Mouse (Mus musculus): Measurements from ENCODE around the gene Hoxa3. TPM values are rescaled to one million over a fixed set of nuclear protein-coding genes. Genes with fewer than 3 reads are reported as not detected.

The Hoxa3 gene
- polyA plus RNA-seq, 1 experiment from 2014 or later = 21.1 TPM

- H3K27ac ChIP-seq = peak overlapping the region; percentile 96
- H3K4me2 ChIP-seq (replicated peaks) = peak overlapping the region; percentile 99
- H3K9me3 ChIP-seq = no peaks in the 10 kb centered on the region
- H3K4me3 ChIP-seq = no peak overlapping the region
- H3K4me1 ChIP-seq = peaks cover 84% of the 10 kb centered on the region
- H3K27me3 ChIP-seq (replicated peaks) = no peaks in the 10 kb centered on the region
- WGBS = 3% methylated on average over 4 of the region's 4 CpGs
- H3K9ac ChIP-seq = peak overlapping the region; percentile 99
- ATAC-seq (ENCODE audit: low FRiP score, low read depth) = no peak
- H3K36me3 ChIP-seq = peaks cover 21% of the 10 kb centered on the region
These were observed 41.8 kb downstream of the Hoxa3 start for GRCm38 (mm10) chr6:52171331-52171730.

- H3K27me3 ChIP-seq (replicated peaks) = no peaks in the 10 kb centered on the region
- H3K4me2 ChIP-seq (replicated peaks) = peak overlapping the region; percentile 99
- peaks cover 82% of the 10 kb centered on the region for H3K4me1 ChIP-seq
- peak overlapping the region; percentile 31 for H3K4me3 ChIP-seq
- H3K9ac ChIP-seq = peak overlapping the region; percentile 99
- H3K9me3 ChIP-seq = no peaks in the 10 kb centered on the region
- peak overlapping the region; percentile 96 for H3K27ac ChIP-seq
- WGBS = 11% methylated on average over 5 of the region's 5 CpGs
- H3K36me3 ChIP-seq = peaks cover 21% of the 10 kb centered on the region
- ATAC-seq (ENCODE audit: low FRiP score, low read depth) = no peak
These were observed 42.3 kb downstream of the Hoxa3 start for GRCm38 (mm10) chr6:52170898-52171223.

GRCm38 (mm10) chr6:52170166-52170897, 42.8 kb downstream of the Hoxa3 start:
- Histone ChIP-seq H3K27me3 (replicated peaks) (no peaks in the 10 kb centered on the region), H3K4me3 (peak overlapping the region; percentile 31), H3K4me2 (replicated peaks) (peak overlapping the region; percentile 99), H3K27ac (peak overlapping the region; percentile 96), H3K4me1 (peaks cover 83% of the 10 kb centered on the region), H3K9ac (peak overlapping the region; percentile 99), H3K9me3 (no peaks in the 10 kb centered on the region), H3K36me3 (peaks cover 21% of the 10 kb centered on the region)
- ATAC-seq (ENCODE audit: low FRiP score, low read depth) = no peak
- 2% methylated on average over 40 of the region's 40 CpGs for WGBS

- H3K9ac ChIP-seq = peak overlapping the region; percentile 99
- peak overlapping the region; percentile 31 for H3K4me3 ChIP-seq
- peak overlapping the region; percentile 99 for H3K4me2 ChIP-seq (replicated peaks)
- H3K36me3 ChIP-seq = peaks cover 21% of the 10 kb centered on the region
- H3K9me3 ChIP-seq = no peaks in the 10 kb centered on the region
- peaks cover 82% of the 10 kb centered on the region for H3K4me1 ChIP-seq
- no peak for ATAC-seq (ENCODE audit: low FRiP score, low read depth)
- 8% methylated on average over 16 of the region's 16 CpGs for WGBS
- peak overlapping the region; percentile 96 for H3K27ac ChIP-seq
- no peaks in the 10 kb centered on the region for H3K27me3 ChIP-seq (replicated peaks)
These were observed 43.5 kb downstream of the Hoxa3 start for GRCm38 (mm10) chr6:52169499-52170165.

GRCm38 (mm10) chr6:52168191-52169055, 44.7 kb downstream of the Hoxa3 start:
- H3K4me1 ChIP-seq = peaks cover 85% of the 10 kb centered on the region
- peak overlapping the region; percentile 99 for H3K9ac ChIP-seq
- peak overlapping the region; percentile 99 for H3K4me2 ChIP-seq (replicated peaks)
- peak overlapping the region; percentile 100 for H3K27ac ChIP-seq
- H3K27me3 ChIP-seq (replicated peaks) = no peaks in the 10 kb centered on the region
- no peaks in the 10 kb centered on the region for H3K9me3 ChIP-seq
- no peak for ATAC-seq (ENCODE audit: low FRiP score, low read depth)
- peaks cover 21% of the 10 kb centered on the region for H3K36me3 ChIP-seq
- H3K4me3 ChIP-seq = peak overlapping the region; percentile 45
- under 1% methylated on average over 42 of the region's 42 CpGs for WGBS

GRCm38 (mm10) chr6:52167736-52168161, 45.4 kb downstream of the Hoxa3 start:
- peak overlapping the region; percentile 45 for H3K4me3 ChIP-seq
- peak overlapping the region; percentile 100 for H3K27ac ChIP-seq
- H3K9ac ChIP-seq = peak overlapping the region; percentile 99
- 3% methylated on average over 14 of the region's 14 CpGs for WGBS
- ATAC-seq (ENCODE audit: low FRiP score, low read depth) = no peak
- peaks cover 80% of the 10 kb centered on the region for H3K4me1 ChIP-seq
- H3K9me3 ChIP-seq = no peaks in the 10 kb centered on the region
- peak overlapping the region; percentile 99 for H3K4me2 ChIP-seq (replicated peaks)
- H3K36me3 ChIP-seq = peaks cover 23% of the 10 kb centered on the region
- H3K27me3 ChIP-seq (replicated peaks) = no peaks in the 10 kb centered on the region

GRCm38 (mm10) chr6:52167176-52167575, 46.0 kb downstream of the Hoxa3 start:
- Histone ChIP-seq H3K27me3 (replicated peaks) (no peaks in the 10 kb centered on the region), H3K9me3 (no peaks in the 10 kb centered on the region), H3K9ac (peak overlapping the region; percentile 99), H3K4me2 (replicated peaks) (peak overlapping the region; percentile 99), H3K27ac (peak overlapping the region; percentile 100), H3K4me3 (peak overlapping the region; percentile 45), H3K36me3 (peaks cover 22% of the 10 kb centered on the region), H3K4me1 (peaks cover 77% of the 10 kb centered on the region)
- no peak for ATAC-seq (ENCODE audit: low FRiP score, low read depth)
- 16% methylated on average over 1 of the region's 1 CpGs for WGBS

GRCm38 (mm10) chr6:52166431-52167077, 46.6 kb downstream of the Hoxa3 start:
- Histone ChIP-seq H3K4me3 (peak overlapping the region; percentile 74), H3K9ac (peak overlapping the region; percentile 99), H3K9me3 (no peaks in the 10 kb centered on the region), H3K4me1 (peaks cover 70% of the 10 kb centered on the region), H3K4me2 (replicated peaks) (peak overlapping the region; percentile 99), H3K27me3 (replicated peaks) (no peaks in the 10 kb centered on the region), H3K36me3 (peaks cover 17% of the 10 kb centered on the region), H3K27ac (peak overlapping the region; percentile 100)
- WGBS = 3% methylated on average over 4 of the region's 4 CpGs
- no peak for ATAC-seq (ENCODE audit: low FRiP score, low read depth)

- peaks cover 63% of the 10 kb centered on the region for H3K4me1 ChIP-seq
- peak overlapping the region; percentile 99 for H3K4me2 ChIP-seq (replicated peaks)
- WGBS = under 1% methylated on average over 28 of the region's 28 CpGs
- ATAC-seq (ENCODE audit: low FRiP score, low read depth) = no peak
- H3K27ac ChIP-seq = peak overlapping the region; percentile 100
- H3K4me3 ChIP-seq = peak overlapping the region; percentile 74
- peaks cover 17% of the 10 kb centered on the region for H3K36me3 ChIP-seq
- no peaks in the 10 kb centered on the region for H3K27me3 ChIP-seq (replicated peaks)
- peak overlapping the region; percentile 99 for H3K9ac ChIP-seq
- no peaks in the 10 kb centered on the region for H3K9me3 ChIP-seq
These were observed 47.4 kb downstream of the Hoxa3 start for GRCm38 (mm10) chr6:52165441-52166370.

- H3K27ac ChIP-seq = peak within 1 kb of the TSS; percentile 100
- peak; percentile 67 for ATAC-seq (ENCODE audit: low FRiP score, low read depth)
These were observed 48.3 kb downstream of the Hoxa3 start, which contains the start of gene Hoxa2 for GRCm38 (mm10) chr6:52164626-52165440. TSS of gene Hoxa2 (minus strand) at chr6:52164831.

More at GRCm38 (mm10) chr6:52164626-52165440, 48.3 kb downstream of the Hoxa3 start, which contains the start of gene Hoxa2:
- Histone ChIP-seq H3K4me3 (peak within 1 kb of the TSS; percentile 74), H3K36me3 (peaks cover 9% of the 10 kb centered on the region), H3K4me2 (replicated peaks) (peak within 1 kb of the TSS; percentile 99), H3K27me3 (replicated peaks) (no peaks in the 10 kb centered on the region), H3K4me1 (peaks cover 63% of the 10 kb centered on the region), H3K9me3 (no peaks in the 10 kb centered on the region), H3K9ac (peak within 1 kb of the TSS; percentile 99)
- WGBS = under 1% methylated on average over 25 of the region's 25 CpGs
